Mouse (Mus musculus) bone marrow macrophage, adult 2 months (primary cell): ENCODE results near the gene Memo1.
"Not testable (repeated sequence)": the region's sequence is repeated elsewhere in the genome, so short reads cannot be mapped to it uniquely, and the experiment has no call there.

Experiments used
- CTCF ChIP-seq: IDR thresholded peaks from 2 replicates; pipeline ENCODE4 v1.5.1; 2012; ENCODE audit warnings: low read depth, mild to moderate bottlenecking, low read length, moderate library complexity
- POLR2A ChIP-seq: IDR thresholded peaks from 2 replicates; pipeline ENCODE4 v1.6.1; 2012; ENCODE audit warnings: mild to moderate bottlenecking, low read depth, low read length, borderline replicate concordance

DNA sequence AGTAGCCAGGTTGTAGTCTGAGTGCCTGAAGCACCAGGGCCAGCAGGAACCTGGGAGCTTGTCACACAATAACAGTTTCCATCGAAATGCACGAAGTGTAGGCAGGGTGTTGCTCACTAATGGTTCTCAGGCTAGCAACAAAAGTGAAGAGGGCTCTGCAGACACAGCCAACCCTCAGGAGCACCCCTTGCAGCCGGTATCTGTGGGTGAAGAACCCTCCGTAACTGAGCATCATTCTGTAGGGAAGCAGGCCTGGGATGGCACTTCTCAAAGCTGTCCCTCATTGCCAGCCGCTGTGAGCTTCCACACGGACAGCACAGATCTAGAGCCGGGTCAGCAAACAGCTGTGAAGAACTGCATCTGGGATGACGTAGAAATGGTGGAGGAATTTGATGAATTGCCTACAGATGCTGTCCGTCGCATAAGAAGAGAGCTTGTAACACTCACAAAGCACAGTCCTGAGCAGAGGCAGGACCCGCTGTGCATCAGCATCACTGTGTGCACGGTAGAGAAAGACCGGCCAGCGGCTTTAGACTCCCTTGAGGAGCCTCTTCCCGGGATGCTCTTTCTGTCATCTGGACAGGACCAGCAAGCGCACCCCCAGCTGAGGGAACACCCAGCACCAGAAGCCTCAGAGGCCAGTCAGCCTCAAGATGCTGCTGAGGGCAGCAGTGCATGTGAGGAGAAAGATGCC is 82.3 kb downstream of the Memo1 start:
- not testable (repeated sequence) for TF ChIP-seq CTCF, POLR2A
